Mouse (Mus musculus) kidney, embryonic 15.5 days (tissue): Measurements from ENCODE around the gene Lamc1. TPM values are rescaled to one million over a fixed set of nuclear protein-coding genes. Genes with fewer than 3 reads are reported as not detected.

ENCODE experiments used
- ATAC-seq: fragments of 200-750 bp; cut with Nextera tagmentation; replicated peaks from 2 replicates; pipeline ENCODE4 v1.8.0; 2017; ENCODE audit warnings: moderate TSS enrichment; ENCODE audit not compliant: low FRiP score
- H3K27ac ChIP-seq: fragments of 300-500 bp; sonication (generic); 2 replicates; pipeline ENCODE4 v1.5.1; 2015; ENCODE audit warnings: mild to moderate bottlenecking, inconsistent platforms
- H3K27me3 ChIP-seq: fragments of 300-500 bp; sonication (generic); 2 replicates; pipeline ENCODE4 v1.6.1; 2015; ENCODE audit warnings: inconsistent platforms
- H3K36me3 ChIP-seq: fragments of 300-500 bp; sonication (generic); 2 replicates; pipeline ENCODE4 v1.6.1; 2015; ENCODE audit warnings: inconsistent platforms
- H3K4me1 ChIP-seq: fragments of 300-500 bp; sonication (generic); 2 replicates; pipeline ENCODE4 v1.6.1; 2015; ENCODE audit warnings: inconsistent platforms
- H3K4me2 ChIP-seq: fragments of 300-500 bp; sonication (generic); 2 replicates; pipeline ENCODE4 v1.6.1; 2015; ENCODE audit warnings: moderate library complexity, mild to moderate bottlenecking, inconsistent platforms
- H3K4me3 ChIP-seq: fragments of 300-500 bp; sonication (generic); replicated peaks from 2 replicates; pipeline ENCODE4 v1.5.1; 2015; ENCODE audit warnings: mild to moderate bottlenecking, inconsistent platforms
- H3K9ac ChIP-seq: fragments of 300-500 bp; sonication (generic); 2 replicates; pipeline ENCODE4 v1.6.1; 2015; ENCODE audit warnings: mild to moderate bottlenecking, inconsistent platforms
- H3K9me3 ChIP-seq: fragments of 300-500 bp; sonication (generic); replicated peaks from 2 replicates; pipeline ENCODE4 v1.6.1; 2016; ENCODE audit warnings: inconsistent platforms
- WGBS: fragments of 180-500 bp; shearing (Covaris S2); methylation state at CpG from one replicate; pipeline ENCODE4 v1.1.7; 2015; ENCODE audit warnings: mixed read lengths; 5-methylcytosine and 5-hydroxymethylcytosine counted together
- polyA plus RNA-seq: library from polyadenylated mRNA; unstranded; fragments of >200 nt; fragmentation: Nextera tagmentation; extraction: Ambion mirVana; gene quantifications from 2 replicates; pipeline ENCODE4 v1.2.1, GENCODE M21; 2015

The Lamc1 gene
- polyA plus RNA-seq, 1 experiment from 2014 or later = 101 TPM

DNA sequence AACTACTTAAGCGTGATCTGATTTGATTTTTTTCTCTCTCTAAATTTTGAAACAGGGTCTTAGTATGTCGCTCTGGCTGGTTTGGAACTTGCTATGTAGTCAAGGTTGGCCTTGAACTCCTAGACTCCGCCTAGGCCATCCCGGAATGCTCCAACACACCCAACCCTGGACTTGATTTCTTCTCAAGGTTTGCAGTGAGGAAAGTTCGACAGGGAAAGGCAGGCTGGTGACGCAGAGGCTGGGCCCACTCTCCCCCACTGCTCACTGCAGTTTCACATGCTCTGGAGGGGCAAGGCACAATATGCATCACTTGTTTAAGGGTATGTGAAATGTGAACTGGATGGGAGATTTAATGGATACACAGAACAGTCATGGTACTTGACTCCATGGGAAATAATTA, 3.3 kb downstream of the Lamc1 start:
- Histone ChIP-seq H3K36me3 (peaks cover 25% of the 10 kb centered on the region), H3K27ac (peak overlapping the region; percentile 79), H3K4me3 (peak overlapping the region; percentile 100), H3K27me3 (no peaks in the 10 kb centered on the region), H3K9ac (0 out of 2 replicates have a peak overlapping the region, but pooled peaks have one; percentile 24), H3K4me1 (peaks cover 53% of the 10 kb centered on the region), H3K4me2 (peak overlapping the region; percentile 92), H3K9me3 (no peaks in the 10 kb centered on the region)
- peak; percentile 33 for ATAC-seq
- 62% methylated on average over 6 of the region's 6 CpGs for WGBS

- ATAC-seq = no peak
- Histone ChIP-seq H3K36me3 (peaks cover 33% of the 10 kb centered on the region), H3K9me3 (no peaks in the 10 kb centered on the region), H3K27me3 (no peaks in the 10 kb centered on the region), H3K4me2 (no peak overlapping the region), H3K4me3 (no peak overlapping the region), H3K4me1 (peaks cover 60% of the 10 kb centered on the region), H3K27ac (no peak overlapping the region), H3K9ac (no peak overlapping the region)
- WGBS = 85% methylated on average over 4 of the region's 4 CpGs
Measured at GRCm38 (mm10) chr1:153327063-153327462, 5.5 kb downstream of the Lamc1 start.

- Histone ChIP-seq H3K4me1 (peaks cover 69% of the 10 kb centered on the region), H3K36me3 (peaks cover 33% of the 10 kb centered on the region), H3K4me3 (no peak overlapping the region), H3K4me2 (no peak overlapping the region), H3K27ac (no peak overlapping the region), H3K9ac (no peak overlapping the region), H3K27me3 (no peaks in the 10 kb centered on the region), H3K9me3 (no peaks in the 10 kb centered on the region)
- WGBS = 73% methylated on average over 7 of the region's 7 CpGs
- ATAC-seq = no peak
Measured at GRCm38 (mm10) chr1:153326226-153326625, 6.4 kb downstream of the Lamc1 start.

DNA sequence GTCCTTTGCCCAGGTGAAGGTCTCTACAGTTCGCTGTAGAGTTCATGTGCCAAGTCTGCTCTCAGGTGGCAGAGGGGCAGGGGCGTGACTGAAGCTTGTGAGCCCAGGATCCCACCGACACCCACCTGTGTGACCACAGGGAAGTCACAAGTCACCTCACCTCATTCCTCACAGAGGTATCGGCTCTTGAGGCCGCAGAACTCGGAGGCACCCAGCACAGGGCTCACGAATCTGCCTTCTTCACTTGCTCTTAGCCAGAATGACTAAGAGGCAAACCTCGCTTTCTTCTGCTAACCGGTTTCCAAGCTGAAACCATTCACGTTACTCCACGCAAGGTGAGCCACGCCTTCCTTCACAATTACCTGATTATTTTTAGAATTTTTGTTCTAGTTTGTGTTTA, 11.2 kb downstream of the Lamc1 start:
- Histone ChIP-seq H3K9me3 (no peaks in the 10 kb centered on the region), H3K36me3 (peaks cover 25% of the 10 kb centered on the region), H3K9ac (no peak overlapping the region), H3K27ac (peak overlapping the region; percentile 75; the same call in 1 of the 2 replicates), H3K4me1 (peaks cover 80% of the 10 kb centered on the region), H3K27me3 (no peaks in the 10 kb centered on the region), H3K4me3 (no peak overlapping the region), H3K4me2 (no peak overlapping the region)
- no peak for ATAC-seq
- WGBS = 72% methylated on average over 12 of the region's 12 CpGs

- H3K4me1 ChIP-seq = peaks cover 81% of the 10 kb centered on the region
- 50% methylated on average over 6 of the region's 6 CpGs for WGBS
Measured at GRCm38 (mm10) chr1:153320554-153321147, 11.9 kb downstream of the Lamc1 start.

DNA sequence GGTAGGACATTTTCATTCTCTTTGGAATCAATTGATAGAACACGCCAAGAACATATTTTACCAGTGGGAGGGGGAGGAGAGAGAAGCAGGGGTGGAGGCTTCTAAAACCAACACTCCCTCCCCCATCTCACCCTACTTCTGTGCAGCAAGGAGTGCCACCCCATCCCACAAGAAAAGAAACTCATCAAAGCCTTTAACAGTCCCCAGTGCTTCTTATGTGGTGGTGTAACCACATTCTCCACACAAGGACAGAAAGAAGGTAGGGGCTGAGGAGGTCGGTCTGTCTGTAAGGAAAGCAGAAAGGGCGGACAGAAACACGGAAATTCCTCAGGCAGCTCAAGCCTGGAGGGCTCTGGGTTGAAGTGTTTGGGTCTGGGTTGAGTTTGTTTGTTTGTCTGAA, 12.5 kb downstream of the Lamc1 start:
- Histone ChIP-seq H3K4me3 (no peak overlapping the region), H3K36me3 (peaks cover 14% of the 10 kb centered on the region), H3K4me2 (peak overlapping the region; percentile 10; the same call in 1 of the 2 replicates), H3K9me3 (no peaks in the 10 kb centered on the region), H3K4me1 (peaks cover 85% of the 10 kb centered on the region), H3K27me3 (no peaks in the 10 kb centered on the region), H3K9ac (no peak overlapping the region), H3K27ac (peak overlapping the region; percentile 75)
- ATAC-seq = no peak
- WGBS = 60% methylated on average over 4 of the region's 4 CpGs

More at GRCm38 (mm10) chr1:153320554-153321147, 11.9 kb downstream of the Lamc1 start:
- Histone ChIP-seq H3K4me2 (peak overlapping the region; percentile 10; the same call in 1 of the 2 replicates), H3K36me3 (peaks cover 18% of the 10 kb centered on the region), H3K4me3 (no peak overlapping the region), H3K9ac (no peak overlapping the region), H3K27me3 (no peaks in the 10 kb centered on the region), H3K9me3 (no peaks in the 10 kb centered on the region), H3K27ac (peak overlapping the region; percentile 75)
- no peak for ATAC-seq

- no peak for ATAC-seq
- no peaks in the 10 kb centered on the region for H3K9me3 ChIP-seq
- no peak overlapping the region for H3K4me2 ChIP-seq
- no peak overlapping the region for H3K4me3 ChIP-seq
- H3K27ac ChIP-seq = no peak overlapping the region
- peaks cover 84% of the 10 kb centered on the region for H3K4me1 ChIP-seq
- H3K9ac ChIP-seq = no peak overlapping the region
- WGBS = 86% methylated on average over 1 of the region's 1 CpGs
- no peaks in the 10 kb centered on the region for H3K27me3 ChIP-seq
- peaks cover 11% of the 10 kb centered on the region for H3K36me3 ChIP-seq
Measured at GRCm38 (mm10) chr1:153318741-153319140, 13.8 kb downstream of the Lamc1 start.

GRCm38 (mm10) chr1:153318287-153318686, 14.3 kb downstream of the Lamc1 start:
- WGBS = 91% methylated on average over 7 of the region's 7 CpGs
- Histone ChIP-seq H3K36me3 (peaks cover 13% of the 10 kb centered on the region), H3K4me3 (no peak overlapping the region), H3K9ac (no peak overlapping the region), H3K27me3 (no peaks in the 10 kb centered on the region), H3K4me1 (peaks cover 79% of the 10 kb centered on the region), H3K9me3 (no peaks in the 10 kb centered on the region), H3K4me2 (no peak overlapping the region), H3K27ac (peak overlapping the region; percentile 54; the same call in 1 of the 2 replicates)
- ATAC-seq = no peak

DNA sequence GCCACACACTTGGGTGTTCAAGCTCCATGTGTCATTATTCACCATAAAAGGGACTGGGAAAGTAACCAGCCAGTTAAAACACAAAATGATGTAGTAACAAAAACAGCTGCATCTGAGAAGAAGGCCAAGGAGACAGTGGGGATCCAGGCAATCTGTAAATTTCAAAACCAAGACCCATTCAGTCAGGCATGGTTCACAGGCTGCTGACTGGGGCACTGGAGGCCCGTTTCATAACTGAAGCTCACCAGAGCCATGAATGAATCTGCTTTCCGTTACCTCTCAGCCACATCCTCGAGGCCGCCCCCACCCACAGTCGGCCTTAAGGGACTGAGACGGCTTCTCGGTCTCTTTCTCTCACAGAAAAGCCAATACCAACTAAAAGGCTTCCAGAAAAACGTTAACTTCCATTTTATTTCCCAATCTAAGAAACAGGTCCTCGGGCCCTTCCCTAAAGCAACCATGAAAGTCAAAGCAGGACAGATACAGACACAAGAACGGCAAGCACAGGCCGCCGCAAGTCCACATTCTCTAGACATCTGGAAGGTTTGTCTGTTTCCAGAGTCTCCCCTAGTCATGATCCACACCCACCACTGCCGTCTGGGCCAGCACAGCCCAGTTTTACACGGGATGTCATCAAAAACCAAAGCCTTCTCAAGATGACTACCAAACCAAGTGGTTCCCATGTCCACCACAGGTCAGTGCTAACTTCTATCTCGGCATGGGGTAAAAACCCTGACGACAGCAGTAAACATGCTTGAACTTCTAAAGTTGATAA, 14.9 kb downstream of the Lamc1 start:
- WGBS = 70% methylated on average over 16 of the region's 16 CpGs
- H3K4me2 ChIP-seq = no peak overlapping the region
- H3K9me3 ChIP-seq = no peaks in the 10 kb centered on the region
- no peak overlapping the region for H3K4me3 ChIP-seq
- H3K27me3 ChIP-seq = no peaks in the 10 kb centered on the region
- 0 out of 2 replicates have a peak overlapping the region, but pooled peaks have one; percentile 17 for H3K9ac ChIP-seq
- H3K36me3 ChIP-seq = peaks cover 13% of the 10 kb centered on the region
- no peak for ATAC-seq
- peak overlapping the region; percentile 54 for H3K27ac ChIP-seq
- peaks cover 76% of the 10 kb centered on the region for H3K4me1 ChIP-seq

- H3K9me3 ChIP-seq = no peaks in the 10 kb centered on the region
- H3K4me2 ChIP-seq = no peak overlapping the region
- peaks cover 13% of the 10 kb centered on the region for H3K36me3 ChIP-seq
- no peak overlapping the region for H3K9ac ChIP-seq
- H3K4me3 ChIP-seq = no peak overlapping the region
- peak overlapping the region; percentile 54 for H3K27ac ChIP-seq
- ATAC-seq = no peak
- 68% methylated on average over 8 of the region's 8 CpGs for WGBS
- peaks cover 69% of the 10 kb centered on the region for H3K4me1 ChIP-seq
- no peaks in the 10 kb centered on the region for H3K27me3 ChIP-seq
Measured at GRCm38 (mm10) chr1:153316956-153317355, 15.6 kb downstream of the Lamc1 start.

- Histone ChIP-seq H3K4me3 (no peak overlapping the region), H3K36me3 (peaks cover 13% of the 10 kb centered on the region), H3K27ac (peak overlapping the region; percentile 13; the same call in 1 of the 2 replicates), H3K4me2 (no peak overlapping the region), H3K9ac (no peak overlapping the region), H3K27me3 (no peaks in the 10 kb centered on the region), H3K9me3 (no peaks in the 10 kb centered on the region), H3K4me1 (peaks cover 62% of the 10 kb centered on the region)
- ATAC-seq = no peak
Measured at GRCm38 (mm10) chr1:153316286-153316685, 16.3 kb downstream of the Lamc1 start.

GRCm38 (mm10) chr1:153315121-153315520, 17.5 kb downstream of the Lamc1 start:
- Histone ChIP-seq H3K9ac (no peak overlapping the region), H3K4me1 (peaks cover 53% of the 10 kb centered on the region), H3K36me3 (peaks cover 13% of the 10 kb centered on the region), H3K27me3 (no peaks in the 10 kb centered on the region), H3K4me2 (no peak overlapping the region), H3K27ac (0 out of 2 replicates have a peak overlapping the region, but pooled peaks have one; percentile 13), H3K9me3 (no peaks in the 10 kb centered on the region), H3K4me3 (no peak overlapping the region)
- no peak for ATAC-seq
- 88% methylated on average over 6 of the region's 6 CpGs for WGBS
